Mouse (Mus musculus): Measurements from ENCODE around the gene Prdm5. TPM values are rescaled to one million over a fixed set of nuclear protein-coding genes. Genes with fewer than 3 reads are reported as not detected.
A peak's percentile ranks its signal among the peaks of the same experiment; 100 is the strongest.

Prdm5 gene
- polyA plus RNA-seq, 2 experiments: 26.0 to 26.4 TPM

GRCm38 (mm10) chr6:65864233-65864632 is 85.4 kb downstream of the Prdm5 start:
- DNase-seq (ENCODE audit: low spot score) (no peak), ATAC-seq (ENCODE audit: low FRiP score, low read depth) (no peak)
- no peak for TF ChIP-seq POLR2A (IDR thresholded peaks at IDR 0.05; ENCODE audit: borderline replicate concordance, extremely low read depth, insufficient read depth, insufficient read length)
- Histone ChIP-seq H3K4me3 (replicated peaks; ENCODE audit: low read length) (no peak overlapping the region), H3K4me2 (replicated peaks; ENCODE audit: low read depth, low read length, severe bottlenecking) (no peak overlapping the region), H3K36me3 (ENCODE audit: control insufficient read depth, insufficient read depth, low read length) (0 out of 2 replicates have a peak, but pooled peaks cover 5% of the 10 kb centered on the region), H3K27me3 (ENCODE audit: control insufficient read depth, insufficient read depth, low read length) (no peaks in the 10 kb centered on the region), H3K9me3 (ENCODE audit: control insufficient read depth, low read length) (no peaks in the 10 kb centered on the region; the same call in 1 of the 2 replicates), H3K4me1 (ENCODE audit: control insufficient read depth, insufficient read depth, low read length) (peaks cover 3% of the 10 kb centered on the region; the same call in 1 of the 2 replicates), H3K27ac (replicated peaks; ENCODE audit: low read depth, low read length) (no peak overlapping the region), H3K9ac (ENCODE audit: low read depth, low read length, severe bottlenecking) (no peak overlapping the region)
- WGBS: 88% methylated on average over 3 of the region's 3 CpGs

- no peak for TF ChIP-seq POLR2A (IDR thresholded peaks at IDR 0.05; ENCODE audit: borderline replicate concordance, extremely low read depth, insufficient read depth, insufficient read length)
- Histone ChIP-seq H3K9me3 (ENCODE audit: control insufficient read depth, low read length) (no peaks in the 10 kb centered on the region; the same call in 1 of the 2 replicates), H3K27ac (replicated peaks; ENCODE audit: low read depth, low read length) (no peak overlapping the region), H3K27me3 (ENCODE audit: control insufficient read depth, insufficient read depth, low read length) (no peaks in the 10 kb centered on the region), H3K4me1 (ENCODE audit: control insufficient read depth, insufficient read depth, low read length) (peaks cover 3% of the 10 kb centered on the region; the same call in 1 of the 2 replicates), H3K36me3 (ENCODE audit: control insufficient read depth, insufficient read depth, low read length) (0 out of 2 replicates have a peak, but pooled peaks cover 7% of the 10 kb centered on the region), H3K9ac (ENCODE audit: low read depth, low read length, severe bottlenecking) (no peak overlapping the region), H3K4me2 (replicated peaks; ENCODE audit: low read depth, low read length, severe bottlenecking) (no peak overlapping the region), H3K4me3 (replicated peaks; ENCODE audit: low read length) (no peak overlapping the region)
- ATAC-seq (ENCODE audit: low FRiP score, low read depth): no peak
- no peak for DNase-seq (ENCODE audit: low spot score)
- WGBS: 76% methylated on average over 5 of the region's 5 CpGs
These were observed 86.1 kb downstream of the Prdm5 start for GRCm38 (mm10) chr6:65864919-65865318.

GRCm38 (mm10) chr6:65865861-65866260 is 87.1 kb downstream of the Prdm5 start:
- Histone ChIP-seq H3K27me3 (ENCODE audit: control insufficient read depth, insufficient read depth, low read length) (no peaks in the 10 kb centered on the region), H3K36me3 (ENCODE audit: control insufficient read depth, insufficient read depth, low read length) (peaks cover 10% of the 10 kb centered on the region; the same call in 1 of the 2 replicates), H3K9ac (ENCODE audit: low read depth, low read length, severe bottlenecking) (no peak overlapping the region), H3K4me2 (replicated peaks; ENCODE audit: low read depth, low read length, severe bottlenecking) (no peak overlapping the region), H3K27ac (replicated peaks; ENCODE audit: low read depth, low read length) (no peak overlapping the region), H3K9me3 (ENCODE audit: control insufficient read depth, low read length) (no peaks in the 10 kb centered on the region; the same call in 1 of the 2 replicates), H3K4me1 (ENCODE audit: control insufficient read depth, insufficient read depth, low read length) (no peaks in the 10 kb centered on the region), H3K4me3 (replicated peaks; ENCODE audit: low read length) (no peak overlapping the region)
- WGBS: 95% methylated on average over 4 of the region's 4 CpGs
- DNase-seq (ENCODE audit: low spot score) (no peak), ATAC-seq (ENCODE audit: low FRiP score, low read depth) (no peak)
- no peak for TF ChIP-seq POLR2A (IDR thresholded peaks at IDR 0.05; ENCODE audit: borderline replicate concordance, extremely low read depth, insufficient read depth, insufficient read length)

- Histone ChIP-seq H3K27me3 (ENCODE audit: control insufficient read depth, insufficient read depth, low read length) (no peaks in the 10 kb centered on the region), H3K9me3 (ENCODE audit: control insufficient read depth, low read length) (no peaks in the 10 kb centered on the region), H3K4me1 (ENCODE audit: control insufficient read depth, insufficient read depth, low read length) (no peaks in the 10 kb centered on the region), H3K9ac (ENCODE audit: low read depth, low read length, severe bottlenecking) (no peak overlapping the region), H3K4me3 (replicated peaks; ENCODE audit: low read length) (no peak overlapping the region), H3K27ac (replicated peaks; ENCODE audit: low read depth, low read length) (no peak overlapping the region), H3K4me2 (replicated peaks; ENCODE audit: low read depth, low read length, severe bottlenecking) (no peak overlapping the region), H3K36me3 (ENCODE audit: control insufficient read depth, insufficient read depth, low read length) (peaks cover 6% of the 10 kb centered on the region; the same call in 1 of the 2 replicates)
- peak; percentile 65 for DNase-seq (ENCODE audit: low spot score)
- 36% methylated on average over 6 of the region's 6 CpGs for WGBS
- ATAC-seq (ENCODE audit: low FRiP score, low read depth): peak; percentile 53
- no peak for TF ChIP-seq POLR2A (IDR thresholded peaks at IDR 0.05; ENCODE audit: borderline replicate concordance, extremely low read depth, insufficient read depth, insufficient read length)
These were observed 93.0 kb downstream of the Prdm5 start for GRCm38 (mm10) chr6:65871754-65872278.

- no peaks in the 10 kb centered on the region for H3K27me3 ChIP-seq (ENCODE audit: control insufficient read depth, insufficient read depth, low read length)
- no peak overlapping the region for H3K9ac ChIP-seq (ENCODE audit: low read depth, low read length, severe bottlenecking)
- DNase-seq (ENCODE audit: low spot score): no peak
- H3K27ac ChIP-seq (replicated peaks; ENCODE audit: low read depth, low read length): no peak overlapping the region
- no peaks in the 10 kb centered on the region for H3K4me1 ChIP-seq (ENCODE audit: control insufficient read depth, insufficient read depth, low read length)
- H3K9me3 ChIP-seq (ENCODE audit: control insufficient read depth, low read length): no peaks in the 10 kb centered on the region
- 96% methylated on average over 1 of the region's 1 CpGs for WGBS
- H3K36me3 ChIP-seq (ENCODE audit: control insufficient read depth, insufficient read depth, low read length): peaks cover 3% of the 10 kb centered on the region; the same call in 1 of the 2 replicates
- H3K4me2 ChIP-seq (replicated peaks; ENCODE audit: low read depth, low read length, severe bottlenecking): no peak overlapping the region
- no peak for TF ChIP-seq POLR2A (IDR thresholded peaks at IDR 0.05; ENCODE audit: borderline replicate concordance, extremely low read depth, insufficient read depth, insufficient read length)
- H3K4me3 ChIP-seq (replicated peaks; ENCODE audit: low read length): no peak overlapping the region
- ATAC-seq (ENCODE audit: low FRiP score, low read depth): no peak
These were observed 99.5 kb downstream of the Prdm5 start for GRCm38 (mm10) chr6:65878300-65878699.
